Mouse (Mus musculus): ENCODE results near the gene Ptgfr. TPM values are rescaled to one million over a fixed set of nuclear protein-coding genes. Genes with fewer than 3 reads are reported as not detected.

The Ptgfr gene
- total RNA-seq, 2 experiments from 2014 or later: 0.94 to 1.5 TPM

- no peak for DNase-seq (ENCODE audit: low spot score)
Measured at GRCm38 (mm10) chr3:151748514-151748913, 88.9 kb downstream of the Ptgfr start.

Other genes with a start within 250 kb of the Ptgfr start
- not detected for gene Ifi44, start 87.7 kb downstream of the Ptgfr start, total RNA-seq (2021)
- gene Ifi44l, start 74.7 kb downstream of the Ptgfr start, total RNA-seq (2021): not detected

Data from gastrocnemius, adult 18-20 months (tissue).